Mouse (Mus musculus): ENCODE measurements around the gene Dock4.

- TF ChIP-seq POLR2A (IDR thresholded peaks at IDR 0.05; ENCODE audit: insufficient read depth, low read depth, low read length) = no peak
- TF ChIP-seq EP300 (IDR thresholded peaks at IDR 0.05; ENCODE audit: insufficient read depth, low read depth, low read length) = no peak
Measured at GRCm38 (mm10) chr12:40538318-40538717, 92.6 kb downstream of the Dock4 start.
